Mouse (Mus musculus): Measurements from ENCODE around the gene Slc5a10. TPM values are rescaled to one million over a fixed set of nuclear protein-coding genes. Genes with fewer than 3 reads are reported as not detected.
A peak's percentile ranks its signal among the peaks of the same experiment; 100 is the strongest.

Slc5a10 gene
- total RNA-seq, 2 experiments from 2014 or later, result not detected

- no peak for DNase-seq (ENCODE audit: low spot score in 2 of 2)
Observed at GRCm38 (mm10) chr11:61706232-61706631, 14.4 kb downstream of the Slc5a10 start.

- no peak for DNase-seq (ENCODE audit: low spot score in 2 of 2)
Observed at GRCm38 (mm10) chr11:61705581-61705980, 15.0 kb downstream of the Slc5a10 start.

GRCm38 (mm10) chr11:61702494-61702893 lies 18.1 kb downstream of the Slc5a10 start:
- DNase-seq (ENCODE audit: low spot score in 2 of 2), result no peak

GRCm38 (mm10) chr11:61701696-61702095 lies 18.9 kb downstream of the Slc5a10 start:
- no peak for DNase-seq (ENCODE audit: low spot score in 2 of 2)

- no peak for DNase-seq (ENCODE audit: low spot score in 2 of 2)
Observed at GRCm38 (mm10) chr11:61699933-61700332, 20.7 kb downstream of the Slc5a10 start.

- DNase-seq (ENCODE audit: low spot score in 2 of 2), result no peak
Observed at GRCm38 (mm10) chr11:61699460-61699859, 21.2 kb downstream of the Slc5a10 start.

GRCm38 (mm10) chr11:61698852-61699251 lies 21.8 kb downstream of the Slc5a10 start:
- no peak for DNase-seq (ENCODE audit: low spot score in 2 of 2)

- no peak for DNase-seq (ENCODE audit: low spot score in 2 of 2)
Observed at GRCm38 (mm10) chr11:61692996-61693395, 27.6 kb downstream of the Slc5a10 start.

- DNase-seq (ENCODE audit: low spot score in 2 of 2), result no peak
Observed at GRCm38 (mm10) chr11:61687595-61687994, 33.0 kb downstream of the Slc5a10 start.

- DNase-seq (ENCODE audit: low spot score in 2 of 2), result no peak
Observed at GRCm38 (mm10) chr11:61686906-61687453, 33.6 kb downstream of the Slc5a10 start.

GRCm38 (mm10) chr11:61686141-61686540 lies 34.5 kb downstream of the Slc5a10 start:
- DNase-seq (ENCODE audit: low spot score in 2 of 2), result no peak

- DNase-seq (ENCODE audit: low spot score in 2 of 2), result no peak
Observed at GRCm38 (mm10) chr11:61685119-61685725, 35.4 kb downstream of the Slc5a10 start.

GRCm38 (mm10) chr11:61683907-61684731 lies 36.5 kb downstream of the Slc5a10 start, which contains the start of gene Fam83g:
TSS of gene Fam83g (plus strand) at chr11:61684091.
- DNase-seq (ENCODE audit: low spot score in 2 of 2), result peak; percentile 60

- DNase-seq (ENCODE audit: low spot score in 2 of 2), result no peak
Observed at GRCm38 (mm10) chr11:61679091-61679866, 41.3 kb downstream of the Slc5a10 start.

GRCm38 (mm10) chr11:61677709-61678108 lies 42.9 kb downstream of the Slc5a10 start:
- no peak for DNase-seq (ENCODE audit: low spot score in 2 of 2)

GRCm38 (mm10) chr11:61676216-61676854 lies 44.3 kb downstream of the Slc5a10 start:
- DNase-seq (ENCODE audit: low spot score in 2 of 2), result no peak

- DNase-seq (ENCODE audit: low spot score in 2 of 2), result no peak
Observed at GRCm38 (mm10) chr11:61675332-61675731, 45.3 kb downstream of the Slc5a10 start.

- DNase-seq (ENCODE audit: low spot score in 2 of 2), result no peak
Observed at GRCm38 (mm10) chr11:61674839-61675159, 45.8 kb downstream of the Slc5a10 start.

- no peak for DNase-seq (ENCODE audit: low spot score in 2 of 2)
Observed at GRCm38 (mm10) chr11:61674151-61674838, 46.3 kb downstream of the Slc5a10 start.

GRCm38 (mm10) chr11:61673686-61674085 lies 46.9 kb downstream of the Slc5a10 start:
- DNase-seq (ENCODE audit: low spot score in 2 of 2), result peak; percentile 40 to 47
